Mouse (Mus musculus): Measurements from ENCODE around the gene Flcn.

GRCm38 (mm10) chr11:59847891-59848884 lies 38.4 kb upstream of the Flcn start:
- TF ChIP-seq MAFK (IDR thresholded peaks at IDR 0.05; ENCODE audit: insufficient read depth, low read depth, low read length) (no peak), ZNF384 (IDR thresholded peaks at IDR 0.05; ENCODE audit: low read depth, low read length) (no peak), ZC3H11A (IDR thresholded peaks at IDR 0.05; ENCODE audit: borderline replicate concordance, low read depth, low read length) (no peak), HCFC1 (IDR thresholded peaks at IDR 0.05; ENCODE audit: borderline replicate concordance, insufficient read depth, low read length) (no peak), CHD2 (IDR thresholded peaks at IDR 0.05; ENCODE audit: low read depth, low read length) (no peak)

Data from ES-E14 (cell line).